Mouse (Mus musculus): ENCODE measurements around the gene Polg2. TPM values are rescaled to one million over a fixed set of nuclear protein-coding genes. Genes with fewer than 3 reads are reported as not detected.
"Not testable (repeated sequence)": the region's sequence is repeated elsewhere in the genome, so short reads cannot be mapped to it uniquely, and the experiment has no call there.

Gene Polg2
- polyA plus RNA-seq, 1 experiment from 2014 or later: 10.1 TPM

DNA sequence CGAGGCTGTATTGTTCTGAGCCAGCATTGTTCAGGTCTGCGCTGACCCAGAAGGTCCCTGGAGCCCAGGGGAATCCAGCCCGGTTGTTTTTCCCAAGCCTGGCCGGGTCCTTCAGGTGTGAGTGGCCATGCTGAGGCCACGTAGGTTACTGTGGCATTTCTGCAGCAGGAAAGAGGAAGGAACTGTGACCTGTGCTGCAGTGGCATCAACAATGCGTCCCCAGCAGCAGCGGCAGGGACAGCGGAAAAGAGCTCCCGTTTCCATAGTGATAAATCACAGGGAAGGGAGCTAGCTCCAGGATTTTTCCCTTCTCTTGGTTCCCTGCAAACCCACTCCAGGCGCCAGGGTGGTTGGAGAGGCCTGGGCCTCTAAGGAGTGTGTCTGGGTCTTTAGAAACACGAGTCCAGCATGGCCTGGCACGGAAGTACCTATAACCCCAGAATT is 42.1 kb downstream of the Polg2 start:
- no peak overlapping the region for H3K4me2 ChIP-seq
- 27% methylated on average over 12 of the region's 12 CpGs for WGBS
- H3K36me3 ChIP-seq: no peaks in the 10 kb centered on the region
- H3K27me3 ChIP-seq: no peaks in the 10 kb centered on the region
- H3K9ac ChIP-seq: no peak overlapping the region
- ATAC-seq (ENCODE audit: borderline replicate concordance, extremely low read depth, low FRiP score, low TSS enrichment): 0 out of 2 replicates have a peak, but pooled peaks have one; percentile 46
- H3K4me1 ChIP-seq: peaks cover 12% of the 10 kb centered on the region; the same call in 1 of the 2 replicates
- H3K9me3 ChIP-seq: no peaks in the 10 kb centered on the region
- peak overlapping the region; percentile 58 for H3K27ac ChIP-seq
- H3K4me3 ChIP-seq: no peak overlapping the region

DNA sequence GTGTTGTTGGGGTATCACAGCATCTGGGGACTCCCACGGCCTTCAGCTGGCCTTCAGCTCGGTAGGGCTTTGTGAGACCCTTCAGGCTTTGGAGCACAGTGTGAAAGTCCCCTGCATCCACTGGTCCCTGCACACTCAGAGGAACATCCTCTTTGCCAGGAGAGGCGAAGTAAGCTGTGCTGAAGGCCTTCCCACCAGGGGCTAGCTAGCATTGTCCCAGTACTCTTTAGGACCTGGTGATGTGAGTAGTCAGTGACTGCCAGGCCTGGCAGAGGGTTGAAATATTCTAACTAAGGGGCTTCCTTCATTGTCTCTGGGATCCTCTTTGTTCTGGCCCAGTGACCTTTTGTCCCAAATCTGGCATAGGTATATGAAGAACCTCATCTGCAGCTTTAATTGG is 42.7 kb downstream of the Polg2 start:
- Histone ChIP-seq H3K27me3 (no peaks in the 10 kb centered on the region), H3K4me2 (no peak overlapping the region), H3K27ac (peak overlapping the region; percentile 58), H3K36me3 (no peaks in the 10 kb centered on the region), H3K4me3 (no peak overlapping the region), H3K9ac (no peak overlapping the region), H3K4me1 (peaks cover 12% of the 10 kb centered on the region; the same call in 1 of the 2 replicates), H3K9me3 (no peaks in the 10 kb centered on the region)
- ATAC-seq (ENCODE audit: borderline replicate concordance, extremely low read depth, low FRiP score, low TSS enrichment): no peak
- WGBS: 72% methylated on average over 3 of the region's 3 CpGs

DNA sequence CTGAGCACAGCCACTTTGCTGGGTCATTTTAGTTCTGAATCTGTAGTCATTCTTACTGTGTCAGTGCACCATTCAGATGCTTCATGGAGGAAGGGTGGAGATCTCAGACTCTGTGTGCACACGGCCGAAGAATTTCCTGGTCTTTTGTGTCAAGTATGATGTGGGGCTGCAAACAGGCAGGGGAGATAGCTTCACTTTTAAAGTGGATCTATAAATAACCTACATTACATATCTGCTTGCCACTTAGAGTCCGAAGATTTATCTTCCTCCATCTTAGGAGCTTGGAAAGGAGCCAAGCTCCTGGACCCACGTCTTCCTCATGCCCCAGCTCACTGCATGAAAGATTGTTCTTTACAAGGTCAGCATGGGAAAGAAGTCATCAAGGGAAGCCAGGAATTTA is 48.6 kb downstream of the Polg2 start:
- Histone ChIP-seq H3K27ac (peak overlapping the region; percentile 75), H3K4me2 (no peak overlapping the region), H3K4me1 (peaks cover 7% of the 10 kb centered on the region), H3K9ac (no peak overlapping the region), H3K9me3 (no peaks in the 10 kb centered on the region), H3K4me3 (no peak overlapping the region), H3K36me3 (no peaks in the 10 kb centered on the region), H3K27me3 (no peaks in the 10 kb centered on the region)
- ATAC-seq (ENCODE audit: borderline replicate concordance, extremely low read depth, low FRiP score, low TSS enrichment): no peak; the same call in 1 of the 2 replicates
- 16% methylated on average over 4 of the region's 4 CpGs for WGBS

- Histone ChIP-seq H3K27ac (peak overlapping the region; percentile 75; the same call in 1 of the 2 replicates), H3K4me2 (no peak overlapping the region), H3K36me3 (no peaks in the 10 kb centered on the region), H3K9me3 (no peaks in the 10 kb centered on the region), H3K4me1 (peaks cover 7% of the 10 kb centered on the region), H3K9ac (no peak overlapping the region), H3K4me3 (no peak overlapping the region), H3K27me3 (no peaks in the 10 kb centered on the region)
- WGBS: 100% methylated on average over 1 of the region's 1 CpGs
- no peak for ATAC-seq (ENCODE audit: borderline replicate concordance, extremely low read depth, low FRiP score, low TSS enrichment)
Measured at GRCm38 (mm10) chr11:106729656-106730055, 49.7 kb downstream of the Polg2 start.

DNA sequence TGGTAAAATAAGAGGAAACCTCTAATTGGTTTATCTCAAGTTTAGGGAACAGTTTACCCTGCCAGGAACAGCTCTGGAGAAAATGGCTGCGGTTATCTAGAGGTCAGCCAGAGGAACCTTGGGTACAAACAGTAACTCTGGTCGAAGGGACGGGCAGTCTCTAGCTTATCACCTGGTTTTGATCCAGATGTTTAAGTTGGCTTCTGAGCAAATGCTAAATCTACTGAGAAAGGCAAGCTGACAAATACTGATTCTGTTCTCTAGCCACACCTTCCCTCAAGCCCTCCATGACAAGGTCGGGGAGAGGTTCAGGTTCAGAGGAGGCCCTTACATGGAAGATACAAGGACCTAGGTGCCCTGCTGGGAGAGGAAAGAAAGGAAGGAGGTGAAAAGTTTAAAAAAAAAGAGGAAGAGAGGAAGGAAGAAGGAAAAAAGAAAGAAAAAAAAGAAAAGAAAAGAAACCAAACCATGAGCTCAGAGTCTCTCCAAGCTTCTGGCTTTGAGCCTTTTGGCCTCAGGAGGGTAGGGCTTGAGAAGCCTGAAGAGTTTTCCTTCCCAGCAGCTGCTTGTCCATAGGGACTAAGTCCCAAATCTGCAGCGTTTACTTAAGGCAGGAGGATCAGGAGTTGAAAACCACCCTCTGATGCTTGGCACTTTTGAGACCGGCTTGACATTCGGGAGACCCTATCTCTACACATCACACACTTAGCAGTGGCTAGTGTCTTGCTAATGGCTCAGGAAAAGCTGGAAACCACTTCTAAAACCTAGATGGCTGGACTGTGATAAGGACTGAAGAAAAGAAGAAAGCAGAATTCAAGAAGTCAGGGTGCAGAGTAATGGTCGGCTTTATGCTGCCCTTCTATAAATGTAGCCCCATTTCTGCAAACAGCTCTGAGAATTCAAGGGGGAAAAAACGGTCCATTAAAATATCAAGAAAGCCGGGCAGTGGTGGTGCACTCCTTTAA is 50.7 kb downstream of the Polg2 start:
- H3K9ac ChIP-seq: no peak overlapping the region
- H3K9me3 ChIP-seq: no peaks in the 10 kb centered on the region
- ATAC-seq (ENCODE audit: borderline replicate concordance, extremely low read depth, low FRiP score, low TSS enrichment): no peak
- 64% methylated on average over 10 of the region's 10 CpGs for WGBS
- no peak overlapping the region for H3K27ac ChIP-seq
- H3K27me3 ChIP-seq: no peaks in the 10 kb centered on the region
- H3K4me2 ChIP-seq: no peak overlapping the region
- no peak overlapping the region for H3K4me3 ChIP-seq
- H3K4me1 ChIP-seq: peaks cover 7% of the 10 kb centered on the region
- no peaks in the 10 kb centered on the region for H3K36me3 ChIP-seq

DNA sequence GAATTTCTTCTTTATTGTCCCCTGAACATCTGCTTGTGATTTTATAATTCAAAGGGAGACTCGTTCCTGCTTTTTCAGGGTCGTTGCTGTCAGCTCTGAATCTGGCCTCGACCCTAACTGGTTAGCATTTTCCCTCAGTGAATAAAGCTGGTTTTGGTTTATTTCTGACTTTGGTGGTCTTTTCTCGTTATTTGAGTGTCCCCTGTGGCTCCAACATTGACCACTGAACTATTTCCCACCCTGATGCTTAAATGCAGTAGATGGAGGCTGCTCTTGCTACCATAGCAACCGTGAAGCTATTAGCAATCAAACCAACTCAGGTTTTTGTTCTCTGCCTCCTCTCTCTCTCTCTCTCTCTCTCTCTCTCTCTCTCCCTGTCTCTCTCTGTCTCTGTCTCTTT is 51.4 kb downstream of the Polg2 start:
- H3K27me3 ChIP-seq: no peaks in the 10 kb centered on the region
- no peak overlapping the region for H3K9ac ChIP-seq
- H3K4me1 ChIP-seq: peaks cover 7% of the 10 kb centered on the region
- WGBS: 64% methylated on average over 5 of the region's 5 CpGs
- no peaks in the 10 kb centered on the region for H3K36me3 ChIP-seq
- no peak overlapping the region for H3K27ac ChIP-seq
- no peaks in the 10 kb centered on the region for H3K9me3 ChIP-seq
- no peak overlapping the region for H3K4me2 ChIP-seq
- ATAC-seq (ENCODE audit: borderline replicate concordance, extremely low read depth, low FRiP score, low TSS enrichment): no peak
- no peak overlapping the region for H3K4me3 ChIP-seq

DNA sequence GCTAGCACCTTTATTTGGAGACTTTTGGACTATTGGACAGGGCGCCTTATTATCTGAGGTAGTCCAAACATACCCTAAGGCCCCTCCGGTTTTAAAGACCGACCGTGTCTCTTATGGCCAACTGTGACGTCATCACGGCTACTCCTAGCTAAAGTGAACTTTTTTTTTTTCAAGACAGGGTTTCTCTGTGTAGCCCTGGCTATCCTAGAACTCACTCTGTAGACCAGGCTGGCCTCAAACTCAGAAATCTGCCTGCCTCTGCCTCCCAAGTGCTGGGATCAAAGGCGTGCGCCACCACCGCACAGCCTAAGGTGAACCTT is 54.5 kb downstream of the Polg2 start:
- not testable (repeated sequence) for H3K9ac ChIP-seq; H3K4me2 ChIP-seq; H3K4me1 ChIP-seq; H3K9me3 ChIP-seq; ATAC-seq (ENCODE audit: borderline replicate concordance, extremely low read depth, low FRiP score, low TSS enrichment); H3K27me3 ChIP-seq; H3K4me3 ChIP-seq; H3K27ac ChIP-seq; H3K36me3 ChIP-seq
- WGBS: 88% methylated on average over 9 of the region's 9 CpGs

- Histone ChIP-seq H3K9ac (no peak overlapping the region), H3K27ac (no peak overlapping the region), H3K4me1 (0 out of 2 replicates have a peak, but pooled peaks cover 7% of the 10 kb centered on the region), H3K27me3 (no peaks in the 10 kb centered on the region), H3K4me3 (no peak overlapping the region), H3K9me3 (no peaks in the 10 kb centered on the region), H3K4me2 (no peak overlapping the region), H3K36me3 (no peaks in the 10 kb centered on the region)
- WGBS: 84% methylated on average over 10 of the region's 10 CpGs
- no peak for ATAC-seq (ENCODE audit: borderline replicate concordance, extremely low read depth, low FRiP score, low TSS enrichment)
Measured at GRCm38 (mm10) chr11:106724176-106724915, 55.0 kb downstream of the Polg2 start.

DNA sequence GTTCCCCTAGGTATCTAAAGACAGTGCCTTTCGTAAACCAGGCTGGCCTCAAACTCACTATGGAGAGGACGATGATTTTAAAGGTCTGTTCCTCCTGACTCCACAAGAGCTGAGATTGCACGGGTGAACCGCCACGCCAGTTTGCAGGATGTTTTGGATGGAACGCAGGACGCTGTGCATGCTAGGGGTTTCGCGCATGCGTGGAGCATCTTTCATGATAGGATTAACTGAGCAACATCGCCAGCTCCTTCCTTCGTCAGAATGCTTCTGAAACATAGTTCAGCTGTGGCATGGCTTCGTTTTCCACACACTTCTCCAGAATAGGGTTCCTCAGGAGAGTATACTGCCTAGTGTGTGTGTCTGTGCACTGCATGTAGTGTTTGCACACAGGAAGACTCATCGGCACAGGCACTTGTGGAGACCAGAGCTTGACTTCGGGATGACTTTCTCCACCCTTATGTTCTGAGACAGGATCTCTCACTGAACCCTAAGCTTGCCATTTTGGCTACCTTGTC is 55.7 kb downstream of the Polg2 start:
- WGBS: 67% methylated on average over 15 of the region's 15 CpGs
- Histone ChIP-seq H3K4me2 (no peak overlapping the region), H3K36me3 (no peaks in the 10 kb centered on the region), H3K4me1 (0 out of 2 replicates have a peak, but pooled peaks cover 7% of the 10 kb centered on the region), H3K4me3 (no peak overlapping the region), H3K27ac (no peak overlapping the region), H3K27me3 (no peaks in the 10 kb centered on the region), H3K9ac (no peak overlapping the region), H3K9me3 (no peaks in the 10 kb centered on the region)
- no peak for ATAC-seq (ENCODE audit: borderline replicate concordance, extremely low read depth, low FRiP score, low TSS enrichment)

DNA sequence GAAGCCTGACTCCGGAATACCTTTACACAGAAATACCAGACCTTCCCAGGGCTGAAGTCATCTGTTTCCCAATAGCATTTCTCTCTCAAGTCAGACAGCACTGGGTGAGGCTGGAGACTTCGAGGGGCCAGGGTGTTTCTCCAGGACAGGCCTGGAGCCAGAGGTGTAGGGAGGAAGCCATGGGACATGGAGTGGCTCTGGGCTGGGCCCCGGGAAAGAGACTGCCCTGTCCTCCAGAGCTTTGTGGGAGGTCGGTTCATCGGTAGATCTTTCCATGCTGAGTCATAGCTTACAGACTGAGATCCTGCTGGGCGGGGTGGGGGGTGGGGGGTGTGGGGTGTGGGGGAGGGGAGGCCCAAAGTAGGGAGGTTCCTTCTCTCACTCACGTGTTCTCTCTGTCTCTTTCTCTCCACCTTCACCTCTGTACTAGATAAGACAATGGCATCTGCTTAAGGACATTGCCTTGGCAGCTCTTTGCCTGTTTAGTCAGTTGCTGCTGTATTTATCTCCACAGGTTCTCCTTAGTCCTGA is 56.4 kb downstream of the Polg2 start:
- Histone ChIP-seq H3K27me3 (no peaks in the 10 kb centered on the region), H3K4me2 (no peak overlapping the region), H3K27ac (no peak overlapping the region), H3K4me3 (no peak overlapping the region), H3K9me3 (no peaks in the 10 kb centered on the region), H3K36me3 (no peaks in the 10 kb centered on the region), H3K4me1 (0 out of 2 replicates have a peak, but pooled peaks cover 7% of the 10 kb centered on the region), H3K9ac (no peak overlapping the region)
- 9% methylated on average over 6 of the region's 7 CpGs for WGBS
- peak; percentile 19; the same call in 1 of the 2 replicates for ATAC-seq (ENCODE audit: borderline replicate concordance, extremely low read depth, low FRiP score, low TSS enrichment)

- no peaks in the 10 kb centered on the region for H3K9me3 ChIP-seq
- 86% methylated on average over 8 of the region's 8 CpGs for WGBS
- no peak for ATAC-seq (ENCODE audit: borderline replicate concordance, extremely low read depth, low FRiP score, low TSS enrichment)
Measured at GRCm38 (mm10) chr11:106720379-106720778, 59.0 kb downstream of the Polg2 start.

More at GRCm38 (mm10) chr11:106720379-106720778, 59.0 kb downstream of the Polg2 start:
- H3K36me3 ChIP-seq: no peaks in the 10 kb centered on the region
- H3K4me1 ChIP-seq: 0 out of 2 replicates have a peak, but pooled peaks cover 7% of the 10 kb centered on the region
- H3K4me2 ChIP-seq: no peak overlapping the region
- no peak overlapping the region for H3K9ac ChIP-seq
- H3K27me3 ChIP-seq: no peaks in the 10 kb centered on the region
- H3K4me3 ChIP-seq: no peak overlapping the region
- H3K27ac ChIP-seq: no peak overlapping the region

All from lung, embryonic 15.5 days (tissue).